Comparison of ENCODE assay signal across 9 mouse cellular contexts in the genomic region with DNA sequence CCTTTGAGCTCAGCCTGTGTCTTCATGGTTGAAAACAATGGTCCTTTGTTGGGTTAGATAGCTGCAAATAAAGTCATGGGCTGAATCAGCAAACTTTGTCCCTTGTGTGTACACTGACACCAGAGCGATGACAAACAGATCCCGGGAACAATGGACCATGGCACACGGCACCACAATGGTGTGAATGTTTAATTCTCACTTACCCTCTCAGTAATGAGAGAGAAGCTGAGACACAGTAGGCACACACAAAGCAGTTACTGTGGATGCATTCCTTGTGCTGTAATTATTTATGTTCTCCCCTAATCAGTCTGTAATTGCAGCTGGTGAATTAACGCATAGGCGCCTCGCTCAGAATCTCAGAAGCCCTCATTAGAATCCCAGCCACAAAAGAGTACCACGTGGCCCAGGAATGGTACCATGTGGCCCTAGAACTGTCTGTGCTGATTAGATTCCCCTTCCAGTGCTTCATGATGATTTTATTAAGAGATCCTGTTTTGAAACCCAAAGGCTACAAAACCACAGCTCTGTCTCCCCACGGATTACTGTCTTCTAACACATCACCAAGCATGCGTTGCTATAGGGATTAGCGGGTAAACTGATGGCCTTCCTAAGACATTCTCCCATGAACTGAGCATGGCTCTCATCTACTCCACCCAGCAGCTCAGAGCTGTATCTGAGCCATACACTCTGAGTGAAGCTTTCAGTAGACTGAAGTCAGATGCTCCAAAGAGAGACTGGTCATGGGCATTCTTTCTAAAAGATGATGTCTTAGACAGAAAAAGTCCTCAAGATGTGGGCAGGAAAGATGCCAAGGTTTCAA.
DNase-seq lines count a peak whose midpoint lies in the region; ATAC-seq lines count a peak whose summit lies in the region.
"Had no signal": no experiment of that assay in that cellular context is flagged by ENCODE, and none has a peak within 500 bp of the region (broad histone marks: within the 10 kb centered on the region; RNA-seq: fewer than 3 reads in every experiment).

No protein-coding gene starts in this region.

- H3K9me3 ChIP-seq in forebrain, embryonic 11.5 days (ENCODE audit: control insufficient read depth, low read length): no peaks in the 10 kb centered on the region

- peak; percentile 10 to 39 for DNase-seq in layer of hippocampus, adult 18-20 months (ENCODE audit: low spot score in 2 of 2)
- no peak for DNase-seq in layer of hippocampus, postnatal 10 days (ENCODE audit: low spot score in 2 of 2)
- peak; percentile 87 for DNase-seq in brain, adult 2 months (ENCODE audit: low read depth, low spot score)
- peak; percentile 78 for DNase-seq in forebrain, embryonic 11.5 days (ENCODE audit: low spot score)
- peak; percentile 24 to 28 for DNase-seq in layer of hippocampus, adult 8-10 months (ENCODE audit: low spot score in 2 of 2)
- no peak for DNase-seq in adrenal gland, postnatal 25 days
- DNase-seq: cerebellum, adult 11-12 months had no signal

- ATAC-seq in forebrain, embryonic 11.5 days (replicated peaks; ENCODE audit: low FRiP score): peak; percentile 95
- ATAC-seq in megakaryocyte-erythroid progenitor cell, adult 5-6 weeks (replicated peaks; ENCODE audit: low FRiP score, low TSS enrichment, poor library complexity, severe bottlenecking): no peak

- H3K27me3 ChIP-seq in forebrain, embryonic 11.5 days (ENCODE audit: control insufficient read depth, insufficient read depth, low read length): peaks cover 5% of the 10 kb centered on the region; the same call in 1 of the 2 replicates

- no peaks in the 10 kb centered on the region; the same call in 1 of the 2 replicates for H3K4me1 ChIP-seq in forebrain, embryonic 11.5 days (replicated peaks; ENCODE audit: control insufficient read depth, insufficient read depth, low read length)

- H3K9ac ChIP-seq in forebrain, embryonic 11.5 days (ENCODE audit: low read length): no peak overlapping the region
- H3K9ac ChIP-seq: liver, embryonic 14.5 days had no signal

- no peak overlapping the region for H3K4me3 ChIP-seq in forebrain, embryonic 11.5 days (ENCODE audit: low read depth, low read length)

- no peaks in the 10 kb centered on the region for H3K36me3 ChIP-seq in forebrain, embryonic 11.5 days (ENCODE audit: control insufficient read depth, insufficient read depth, low read length)

- H3K4me2 ChIP-seq in forebrain, embryonic 11.5 days (ENCODE audit: low read depth, low read length, severe bottlenecking): no peak overlapping the region

- WGBS in forebrain, embryonic 11.5 days: 48% methylated on average over 10 of the region's 10 CpGs

- no peak overlapping the region for H3K27ac ChIP-seq in forebrain, embryonic 11.5 days (ENCODE audit: low read depth, low read length)
- H3K27ac ChIP-seq: liver, embryonic 14.5 days had no signal

Comparison
In these comparisons a context has a peak if more than half of its experiments do, and no peak if none do; other contexts are left out.
1. DNase-seq: peak in layer of hippocampus, adult 18-20 months (2 of 2), brain, adult 2 months (single experiment), forebrain, embryonic 11.5 days (single experiment) and layer of hippocampus, adult 8-10 months (2 of 2); none in layer of hippocampus, postnatal 10 days (0 of 2) and adrenal gland, postnatal 25 days (single experiment).